Mouse (Mus musculus): ENCODE data around the gene Vmac. TPM values are rescaled to one million over a fixed set of nuclear protein-coding genes. Genes with fewer than 3 reads are reported as not detected.

Vmac gene
- polyA plus RNA-seq, 1 experiment from 2014 or later = 13.4 TPM

DNA sequence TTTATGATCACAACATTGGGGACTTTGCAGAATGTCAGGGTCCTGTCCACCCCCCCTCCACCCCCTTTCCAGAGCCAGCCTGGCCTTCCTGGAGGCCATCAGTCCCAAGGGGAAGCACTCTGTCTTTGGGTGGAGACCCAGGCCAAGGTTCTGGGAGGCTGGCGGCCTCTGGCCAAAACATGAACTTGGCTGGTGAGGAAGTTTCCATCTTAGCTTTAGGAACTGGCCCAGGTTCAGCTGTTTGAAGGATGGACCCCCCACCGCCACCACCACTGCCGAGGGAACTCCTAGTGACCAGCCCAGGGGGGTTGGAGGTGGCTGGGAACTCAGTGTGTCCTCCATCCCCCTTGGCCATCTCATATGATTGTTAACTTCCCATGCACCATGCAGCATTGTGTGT is 43.3 kb upstream of the Vmac start:
- WGBS (ENCODE audit: insufficient replicate concordance) = 70% methylated on average over 3 of the region's 3 CpGs
- Histone ChIP-seq H3K9ac (ENCODE audit: low read depth, low read length) (no peak overlapping the region), H3K4me2 (no peak overlapping the region), H3K27ac (ENCODE audit: low read depth, low read length) (no peak overlapping the region), H3K4me3 (ENCODE audit: low read depth, low read length) (no peak overlapping the region), H3K9me3 (replicated peaks; ENCODE audit: control insufficient read depth, low read length) (no peaks in the 10 kb centered on the region; the same call in 1 of the 2 replicates), H3K27me3 (ENCODE audit: control insufficient read depth, insufficient read depth, low read length) (peaks cover 24% of the 10 kb centered on the region), H3K4me1 (ENCODE audit: control insufficient read depth, insufficient read depth, low read length) (peaks cover 37% of the 10 kb centered on the region), H3K36me3 (ENCODE audit: control insufficient read depth, insufficient read depth, low read length) (no peaks in the 10 kb centered on the region)
- no peak for ATAC-seq (replicated peaks; ENCODE audit: insufficient number of reproducible peaks, low FRiP score, low TSS enrichment)

DNA sequence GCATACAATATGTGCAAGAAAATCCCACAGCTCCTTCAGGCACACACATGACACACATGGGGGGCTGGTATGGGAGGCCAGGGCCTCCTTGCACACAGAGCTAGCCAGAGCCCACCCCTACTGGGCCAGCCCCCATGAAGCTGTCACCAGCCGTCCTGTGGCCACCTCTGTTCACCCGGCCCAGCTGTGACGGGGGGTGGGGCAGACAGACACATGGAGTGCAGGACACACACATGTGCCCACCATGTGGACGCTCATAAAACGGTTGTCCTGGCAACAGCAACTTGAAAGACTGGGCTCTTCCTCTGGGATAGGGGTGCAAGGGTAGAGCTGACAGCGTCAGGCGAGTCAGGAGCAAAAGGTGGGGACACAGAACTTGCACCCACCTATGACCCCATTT is 41.4 kb upstream of the Vmac start:
- Histone ChIP-seq H3K4me3 (ENCODE audit: low read depth, low read length) (no peak overlapping the region), H3K9me3 (replicated peaks; ENCODE audit: control insufficient read depth, low read length) (no peaks in the 10 kb centered on the region; the same call in 1 of the 2 replicates), H3K4me2 (no peak overlapping the region), H3K9ac (ENCODE audit: low read depth, low read length) (no peak overlapping the region), H3K36me3 (ENCODE audit: control insufficient read depth, insufficient read depth, low read length) (no peaks in the 10 kb centered on the region), H3K4me1 (ENCODE audit: control insufficient read depth, insufficient read depth, low read length) (peaks cover 31% of the 10 kb centered on the region), H3K27ac (ENCODE audit: low read depth, low read length) (no peak overlapping the region), H3K27me3 (ENCODE audit: control insufficient read depth, insufficient read depth, low read length) (peaks cover 43% of the 10 kb centered on the region)
- ATAC-seq (replicated peaks; ENCODE audit: insufficient number of reproducible peaks, low FRiP score, low TSS enrichment) = no peak
- 55% methylated on average over 7 of the region's 7 CpGs for WGBS (ENCODE audit: insufficient replicate concordance)

DNA sequence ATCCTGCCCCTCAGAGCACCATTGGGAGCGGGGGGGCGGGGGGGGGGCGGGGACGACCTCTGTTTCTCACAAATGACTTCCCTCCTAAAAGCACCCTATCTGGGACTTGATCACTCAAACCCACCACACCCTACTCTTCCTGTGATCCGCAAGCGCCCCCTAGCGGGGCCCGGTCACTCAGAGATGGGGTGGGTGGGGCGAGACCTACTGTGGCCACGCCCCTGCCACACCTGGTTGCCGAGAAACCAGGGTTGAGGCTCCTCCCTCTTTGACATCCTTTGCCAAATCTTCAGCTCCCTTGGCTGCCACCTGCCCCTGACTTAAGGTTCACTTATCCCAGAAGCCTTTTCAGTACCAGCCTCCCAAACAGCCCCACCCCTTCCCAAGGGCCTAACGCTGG is 40.3 kb upstream of the Vmac start:
- Histone ChIP-seq H3K4me3 (ENCODE audit: low read depth, low read length) (peak overlapping the region; percentile 52; the same call in 1 of the 2 replicates), H3K27ac (ENCODE audit: low read depth, low read length) (peak overlapping the region; percentile 54), H3K9me3 (replicated peaks; ENCODE audit: control insufficient read depth, low read length) (no peaks in the 10 kb centered on the region; the same call in 1 of the 2 replicates), H3K4me1 (ENCODE audit: control insufficient read depth, insufficient read depth, low read length) (peaks cover 30% of the 10 kb centered on the region), H3K36me3 (ENCODE audit: control insufficient read depth, insufficient read depth, low read length) (no peaks in the 10 kb centered on the region), H3K4me2 (peak overlapping the region; percentile 72; the same call in 1 of the 2 replicates), H3K9ac (ENCODE audit: low read depth, low read length) (no peak overlapping the region), H3K27me3 (ENCODE audit: control insufficient read depth, insufficient read depth, low read length) (peaks cover 54% of the 10 kb centered on the region)
- 6% methylated on average over 10 of the region's 12 CpGs for WGBS (ENCODE audit: insufficient replicate concordance)
- ATAC-seq (replicated peaks; ENCODE audit: insufficient number of reproducible peaks, low FRiP score, low TSS enrichment) = no peak

DNA sequence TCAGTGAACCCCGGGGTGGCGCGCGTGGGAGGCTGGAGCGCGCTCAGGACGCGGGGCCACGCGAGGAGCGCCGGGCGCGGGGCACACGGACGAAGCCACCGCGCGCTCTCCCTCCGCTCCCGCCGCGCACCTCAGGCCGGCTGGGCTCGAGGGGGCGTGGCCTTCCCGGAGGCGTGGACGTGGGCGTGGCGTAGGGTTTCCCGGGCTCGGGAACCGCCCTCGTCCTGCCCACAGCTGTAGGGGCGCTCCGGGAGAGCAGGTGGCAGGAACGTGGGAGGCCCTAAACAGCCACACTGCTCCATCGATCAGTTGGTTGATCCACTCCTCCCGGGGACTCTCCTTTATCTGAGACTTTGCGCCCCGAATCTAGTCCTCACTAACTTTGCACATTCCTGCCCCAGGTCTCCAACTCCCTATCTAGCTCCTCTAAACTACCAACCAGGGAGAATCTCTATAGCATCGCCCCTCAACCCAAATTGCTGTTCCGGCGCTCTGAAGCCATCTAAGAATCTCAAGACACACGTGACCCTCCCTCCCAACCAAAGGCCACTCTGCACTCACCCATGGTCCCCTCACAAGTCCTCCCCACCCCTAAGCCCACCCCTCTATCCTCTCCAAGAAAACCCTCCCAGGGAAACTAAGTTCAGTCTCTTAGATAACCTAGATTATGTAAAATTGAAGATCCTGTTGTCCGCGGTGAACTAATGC is 39.7 kb upstream of the Vmac start, which contains the start of gene Nrtn:
Gene Nrtn (minus strand): TSS at position 115 of the 708 bp plus-strand sequence.
- H3K27me3 ChIP-seq (ENCODE audit: control insufficient read depth, insufficient read depth, low read length) = peaks cover 59% of the 10 kb centered on the region
- H3K36me3 ChIP-seq (ENCODE audit: control insufficient read depth, insufficient read depth, low read length) = no peaks in the 10 kb centered on the region
- peak within 1 kb of the TSS; percentile 52 for H3K4me3 ChIP-seq (ENCODE audit: low read depth, low read length)
- H3K4me1 ChIP-seq (ENCODE audit: control insufficient read depth, insufficient read depth, low read length) = peaks cover 24% of the 10 kb centered on the region
- H3K9ac ChIP-seq (ENCODE audit: low read depth, low read length) = peak within 1 kb of the TSS; percentile 53
- WGBS (ENCODE audit: insufficient replicate concordance) = under 1% methylated on average over 25 of the region's 48 CpGs
- ATAC-seq (replicated peaks; ENCODE audit: insufficient number of reproducible peaks, low FRiP score, low TSS enrichment) = peak; percentile 54
- no peaks in the 10 kb centered on the region; the same call in 1 of the 2 replicates for H3K9me3 ChIP-seq (replicated peaks; ENCODE audit: control insufficient read depth, low read length)
- peak within 1 kb of the TSS; percentile 54 for H3K27ac ChIP-seq (ENCODE audit: low read depth, low read length)
- H3K4me2 ChIP-seq = peak within 1 kb of the TSS; percentile 72

DNA sequence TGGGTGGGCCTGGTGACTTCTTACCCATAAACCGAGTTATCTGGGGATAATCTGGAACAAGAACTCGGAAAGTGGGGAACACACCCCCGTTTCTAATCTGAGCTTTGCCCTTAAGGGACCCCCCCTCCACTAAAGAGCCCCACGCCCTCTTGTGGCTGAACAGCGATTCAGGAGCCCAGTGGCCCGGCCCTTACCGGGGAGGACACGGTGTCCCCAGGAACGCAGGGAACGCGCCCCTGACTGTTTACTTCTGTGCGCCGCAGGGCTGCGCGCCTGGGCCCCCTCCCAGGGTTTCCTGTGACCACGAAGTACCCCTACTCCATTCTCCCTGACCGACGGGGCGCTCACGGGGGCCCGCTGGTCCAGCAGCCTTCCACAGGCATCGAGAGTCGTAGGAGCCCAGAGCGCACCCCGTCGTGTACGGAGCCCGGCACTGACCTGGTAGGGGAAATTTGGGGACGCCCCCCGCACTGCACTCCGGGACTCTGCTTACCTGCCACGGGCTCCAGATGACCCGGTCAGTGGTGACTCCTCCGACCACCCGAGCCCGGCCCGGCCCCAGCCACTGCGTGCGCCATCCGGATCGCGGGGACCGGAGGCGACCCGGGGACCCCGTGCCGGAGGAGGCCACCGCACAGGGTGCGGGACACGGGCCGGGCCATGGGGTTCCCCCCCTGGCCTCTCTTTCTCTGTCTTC is 39.0 kb upstream of the Vmac start:
- Histone ChIP-seq H3K27ac (ENCODE audit: low read depth, low read length) (no peak overlapping the region), H3K4me3 (ENCODE audit: low read depth, low read length) (peak overlapping the region; percentile 52), H3K36me3 (ENCODE audit: control insufficient read depth, insufficient read depth, low read length) (no peaks in the 10 kb centered on the region), H3K4me2 (peak overlapping the region; percentile 72), H3K9me3 (replicated peaks; ENCODE audit: control insufficient read depth, low read length) (no peaks in the 10 kb centered on the region; the same call in 1 of the 2 replicates), H3K4me1 (ENCODE audit: control insufficient read depth, insufficient read depth, low read length) (peaks cover 20% of the 10 kb centered on the region), H3K27me3 (ENCODE audit: control insufficient read depth, insufficient read depth, low read length) (peaks cover 67% of the 10 kb centered on the region), H3K9ac (ENCODE audit: low read depth, low read length) (peak overlapping the region; percentile 53)
- WGBS (ENCODE audit: insufficient replicate concordance) = 2% methylated on average over 51 of the region's 51 CpGs
- ATAC-seq (replicated peaks; ENCODE audit: insufficient number of reproducible peaks, low FRiP score, low TSS enrichment) = no peak

DNA sequence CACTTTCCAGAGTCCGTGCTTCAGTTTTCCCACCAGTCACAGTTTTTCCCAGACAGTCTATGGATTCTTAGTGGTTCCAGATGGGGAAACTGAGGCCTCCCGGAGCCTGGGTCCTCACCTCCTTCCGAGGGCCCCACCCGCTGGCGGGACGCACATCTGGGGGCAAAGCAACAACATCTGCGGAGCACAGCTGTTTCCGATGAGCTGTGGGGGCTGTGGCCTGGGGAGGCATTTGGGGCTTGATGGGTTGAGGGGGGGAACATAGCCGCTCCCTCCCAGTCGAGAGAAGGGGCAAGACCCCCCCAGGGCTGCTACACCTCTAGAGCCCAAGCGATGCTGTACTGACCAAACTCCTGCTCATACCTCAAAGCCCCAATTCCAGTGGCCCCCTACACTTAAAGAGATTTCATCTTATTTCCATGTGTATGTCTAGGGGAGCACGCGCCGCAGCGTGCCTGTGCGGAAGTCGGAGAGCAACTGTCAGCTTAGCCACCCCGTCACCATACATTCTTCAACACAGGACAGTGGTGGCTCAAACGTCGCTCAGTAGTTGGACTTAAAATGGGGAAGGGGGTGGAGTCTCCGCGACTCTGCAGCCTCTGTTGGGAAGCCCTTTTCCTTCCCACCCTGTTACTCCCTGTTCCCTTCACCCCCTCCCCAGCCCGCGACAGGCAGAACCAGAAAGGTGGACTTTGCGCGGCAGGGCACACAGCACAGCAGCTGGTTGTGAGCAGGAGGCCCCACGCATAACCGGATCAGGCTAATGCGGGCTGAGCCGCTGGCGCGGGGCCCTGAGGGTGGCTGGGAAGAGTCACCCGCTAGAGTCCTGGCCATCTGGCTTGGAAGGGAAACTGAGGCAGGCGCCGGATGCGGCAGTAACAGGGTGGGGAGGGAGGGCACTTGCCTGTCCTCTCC is 36.7 kb upstream of the Vmac start:
- Histone ChIP-seq H3K27ac (ENCODE audit: low read depth, low read length) (no peak overlapping the region), H3K36me3 (ENCODE audit: control insufficient read depth, insufficient read depth, low read length) (no peaks in the 10 kb centered on the region), H3K9me3 (replicated peaks; ENCODE audit: control insufficient read depth, low read length) (no peaks in the 10 kb centered on the region; the same call in 1 of the 2 replicates), H3K4me2 (peak overlapping the region; percentile 11; the same call in 1 of the 2 replicates), H3K4me3 (ENCODE audit: low read depth, low read length) (peak overlapping the region; percentile 8), H3K27me3 (ENCODE audit: control insufficient read depth, insufficient read depth, low read length) (peaks cover 86% of the 10 kb centered on the region), H3K9ac (ENCODE audit: low read depth, low read length) (no peak overlapping the region), H3K4me1 (ENCODE audit: control insufficient read depth, insufficient read depth, low read length) (peaks cover 15% of the 10 kb centered on the region; the same call in 1 of the 2 replicates)
- WGBS (ENCODE audit: insufficient replicate concordance) = 13% methylated on average over 36 of the region's 36 CpGs
- ATAC-seq (replicated peaks; ENCODE audit: insufficient number of reproducible peaks, low FRiP score, low TSS enrichment) = no peak

DNA sequence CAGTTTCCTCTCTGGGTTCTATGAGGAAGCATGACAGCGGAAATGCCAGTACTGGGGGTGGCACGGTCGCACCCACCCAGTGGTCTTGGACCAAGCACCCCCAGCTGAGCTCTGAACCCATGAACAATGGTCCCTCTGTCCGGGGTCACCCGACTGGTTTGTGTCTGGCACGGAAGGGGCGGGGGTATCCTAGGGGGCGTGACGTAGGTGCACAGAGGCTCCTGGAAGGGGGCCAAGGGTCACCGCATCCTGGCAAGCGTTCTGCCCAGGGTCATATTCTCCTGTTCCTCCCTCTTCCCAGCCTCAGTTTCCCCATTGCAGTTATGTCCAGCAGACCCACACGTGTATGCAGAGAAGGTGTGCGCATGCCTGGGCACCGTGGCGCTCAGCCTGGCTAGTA is 35.6 kb upstream of the Vmac start:
- H3K27me3 ChIP-seq (ENCODE audit: control insufficient read depth, insufficient read depth, low read length) = peaks cover 87% of the 10 kb centered on the region
- H3K9ac ChIP-seq (ENCODE audit: low read depth, low read length) = no peak overlapping the region
- H3K4me2 ChIP-seq = no peak overlapping the region
- H3K27ac ChIP-seq (ENCODE audit: low read depth, low read length) = no peak overlapping the region
- no peaks in the 10 kb centered on the region for H3K36me3 ChIP-seq (ENCODE audit: control insufficient read depth, insufficient read depth, low read length)
- H3K9me3 ChIP-seq (replicated peaks; ENCODE audit: control insufficient read depth, low read length) = no peaks in the 10 kb centered on the region; the same call in 1 of the 2 replicates
- H3K4me3 ChIP-seq (ENCODE audit: low read depth, low read length) = no peak overlapping the region
- no peak for ATAC-seq (replicated peaks; ENCODE audit: insufficient number of reproducible peaks, low FRiP score, low TSS enrichment)
- peaks cover 13% of the 10 kb centered on the region; the same call in 1 of the 2 replicates for H3K4me1 ChIP-seq (ENCODE audit: control insufficient read depth, insufficient read depth, low read length)
- 22% methylated on average over 15 of the region's 15 CpGs for WGBS (ENCODE audit: insufficient replicate concordance)

Measured in heart, embryonic 11.5 days (tissue).